Mouse (Mus musculus) embryo, embryonic 10 days (tissue): ENCODE data around the gene Selp.

Experiments
- DNase-seq: peaks from one replicate; pipeline ENCODE4 v3.0.0-alpha.2; 2015; ENCODE audit warnings: low spot score

The Selp gene

GRCm38 (mm10) chr1:164114947-164115493 lies at the start of gene Selp:
Selp (plus strand) TSS chr1:164115264.
- DNase-seq: no peak

- DNase-seq: no peak
These were observed 45.8 kb upstream of the Selp start for GRCm38 (mm10) chr1:164069261-164069660.

GRCm38 (mm10) chr1:164070461-164070860 lies 44.6 kb upstream of the Selp start:
- DNase-seq: no peak

GRCm38 (mm10) chr1:164071111-164071510 lies 44.0 kb upstream of the Selp start:
- DNase-seq: no peak

- no peak for DNase-seq
These were observed 43.1 kb upstream of the Selp start for GRCm38 (mm10) chr1:164072001-164072400.

- DNase-seq: no peak
These were observed 42.0 kb upstream of the Selp start for GRCm38 (mm10) chr1:164073091-164073490.

GRCm38 (mm10) chr1:164073803-164074202 lies 41.3 kb upstream of the Selp start:
- DNase-seq: no peak

GRCm38 (mm10) chr1:164074606-164075140 lies 40.4 kb upstream of the Selp start:
- no peak for DNase-seq

- no peak for DNase-seq
These were observed 39.6 kb upstream of the Selp start for GRCm38 (mm10) chr1:164075416-164075815.

- no peak for DNase-seq
These were observed 38.6 kb upstream of the Selp start for GRCm38 (mm10) chr1:164076441-164076840.

GRCm38 (mm10) chr1:164077031-164077430 lies 38.0 kb upstream of the Selp start:
- DNase-seq: no peak

- DNase-seq: no peak
These were observed 36.7 kb upstream of the Selp start for GRCm38 (mm10) chr1:164078323-164078741.

GRCm38 (mm10) chr1:164079091-164079490 lies 36.0 kb upstream of the Selp start:
- no peak for DNase-seq

- no peak for DNase-seq
These were observed 32.0 kb upstream of the Selp start for GRCm38 (mm10) chr1:164083046-164083445.

- no peak for DNase-seq
These were observed 28.3 kb upstream of the Selp start for GRCm38 (mm10) chr1:164086797-164087196.

GRCm38 (mm10) chr1:164087872-164088271 lies 27.2 kb upstream of the Selp start:
- DNase-seq: no peak

GRCm38 (mm10) chr1:164096780-164097179 lies 18.3 kb upstream of the Selp start:
- no peak for DNase-seq

- DNase-seq: no peak
These were observed 17.2 kb upstream of the Selp start for GRCm38 (mm10) chr1:164097911-164098310.

- DNase-seq: no peak
These were observed 16.7 kb upstream of the Selp start for GRCm38 (mm10) chr1:164098372-164098771.

GRCm38 (mm10) chr1:164109763-164110162 lies 5.3 kb upstream of the Selp start:
- no peak for DNase-seq

- no peak for DNase-seq
These were observed 4.3 kb upstream of the Selp start for GRCm38 (mm10) chr1:164110591-164111329.

- no peak for DNase-seq
These were observed 784 bp upstream of the Selp start for GRCm38 (mm10) chr1:164114280-164114679.

GRCm38 (mm10) chr1:164115647-164116046 lies 583 bp downstream of the Selp start:
- DNase-seq: no peak

GRCm38 (mm10) chr1:164117869-164118268 lies 2.8 kb downstream of the Selp start:
- no peak for DNase-seq
